Mouse (Mus musculus) lung, postnatal 0 days (tissue): ENCODE results near the gene Cep83. TPM values are rescaled to one million over a fixed set of nuclear protein-coding genes. Genes with fewer than 3 reads are reported as not detected.
A peak's percentile ranks its signal among the peaks of the same experiment; 100 is the strongest.

Experiments used
- ATAC-seq: fragments of 200-750 bp; cut with Nextera tagmentation; 2 replicates; pipeline ENCODE4 v1.8.0; 2017; ENCODE audit warnings: moderate library complexity
- DNase-seq: peaks from one replicate; pipeline ENCODE4 v3.0.0-alpha.2; 2016; ENCODE audit warnings: low spot score
- H3K27ac ChIP-seq: fragments of 300-500 bp; sonication (generic); 2 replicates; pipeline ENCODE4 v1.5.1; 2014; ENCODE audit warnings: antibody characterized with exemption, mild to moderate bottlenecking, low read length, mixed read lengths
- H3K27me3 ChIP-seq: fragments of 300-500 bp; sonication (generic); replicated peaks from 2 replicates; pipeline ENCODE4 v1.6.1; 2014; ENCODE audit warnings: low read length, mixed read lengths; ENCODE audit not compliant: insufficient read depth
- H3K36me3 ChIP-seq: fragments of 300-500 bp; sonication (generic); 2 replicates; pipeline ENCODE4 v1.6.1; 2014; ENCODE audit warnings: low read length, mixed read lengths; ENCODE audit not compliant: insufficient read depth
- H3K4me1 ChIP-seq: fragments of 300-500 bp; sonication (generic); 2 replicates; pipeline ENCODE4 v1.6.1; 2014; ENCODE audit warnings: antibody characterized with exemption, low read depth, low read length, mixed read lengths; ENCODE audit not compliant: insufficient read depth
- H3K4me2 ChIP-seq: fragments of 300-500 bp; sonication (generic); replicated peaks from 2 replicates; pipeline ENCODE4 v1.6.1; 2014; ENCODE audit warnings: low read depth, mild to moderate bottlenecking, low read length, moderate library complexity, mixed read lengths
- H3K4me3 ChIP-seq: fragments of 300-500 bp; sonication (generic); 2 replicates; pipeline ENCODE4 v1.5.1; 2014; ENCODE audit warnings: low read depth, low read length
- H3K9ac ChIP-seq: fragments of 300-500 bp; sonication (generic); replicated peaks from 2 replicates; pipeline ENCODE4 v1.6.1; 2014; ENCODE audit warnings: low read depth, mild to moderate bottlenecking
- H3K9me3 ChIP-seq: fragments of 300-500 bp; sonication (generic); 2 replicates; pipeline ENCODE4 v1.6.1; 2016; ENCODE audit warnings: low read length, mixed read lengths
- CTCF ChIP-seq: IDR thresholded peaks from 2 replicates; pipeline ENCODE4 v1.5.1; 2016; ENCODE audit warnings: antibody characterized with exemption, mild to moderate bottlenecking
- EP300 ChIP-seq: IDR thresholded peaks from 2 replicates; pipeline ENCODE4 v1.6.1; 2016; ENCODE audit warnings: antibody characterized with exemption, mild to moderate bottlenecking, control low read depth
- WGBS: fragments of 180-500 bp; shearing (Covaris S2); extraction: QIAGEN DNeasy Blood & Tissue Kit; methylation state at CpG from one replicate; pipeline ENCODE4 v1.1.7; 2014; 5-methylcytosine and 5-hydroxymethylcytosine counted together
- polyA plus RNA-seq: library from polyadenylated mRNA; unstranded; fragments of >200 nt; fragmentation: Nextera tagmentation; extraction: Ambion mirVana; gene quantifications from 2 replicates; pipeline ENCODE4 v1.2.1, GENCODE M21; 2015

Cep83 gene
- polyA plus RNA-seq, 1 experiment from 2014 or later: 20.6 TPM

- Histone ChIP-seq H3K4me3 (no peak overlapping the region), H3K4me2 (no peak overlapping the region), H3K9ac (no peak overlapping the region), H3K4me1 (no peaks in the 10 kb centered on the region), H3K36me3 (no peaks in the 10 kb centered on the region), H3K27me3 (no peaks in the 10 kb centered on the region), H3K27ac (no peak overlapping the region), H3K9me3 (no peaks in the 10 kb centered on the region)
- 86% methylated on average over 3 of the region's 3 CpGs for WGBS
- no peak for ATAC-seq
- TF ChIP-seq CTCF: no peak
- no peak for TF ChIP-seq EP300
- no peak for DNase-seq
Observed at GRCm38 (mm10) chr10:94818127-94818526, 129.7 kb downstream of the Cep83 start.

- ATAC-seq (0 out of 2 replicates have a peak, but pooled peaks have one; percentile 19), DNase-seq (peak; percentile 14)
- 88% methylated on average over 17 of the region's 17 CpGs for WGBS
- Histone ChIP-seq H3K4me2 (no peak overlapping the region), H3K9me3 (no peaks in the 10 kb centered on the region), H3K9ac (no peak overlapping the region), H3K36me3 (no peaks in the 10 kb centered on the region), H3K4me3 (no peak overlapping the region), H3K27me3 (no peaks in the 10 kb centered on the region), H3K27ac (no peak overlapping the region), H3K4me1 (peaks cover 4% of the 10 kb centered on the region; the same call in 1 of the 2 replicates)
- TF ChIP-seq CTCF (no peak), EP300 (no peak)
Observed at GRCm38 (mm10) chr10:94818781-94819665, 130.6 kb downstream of the Cep83 start.

GRCm38 (mm10) chr10:94823971-94824760 is 135.7 kb downstream of the Cep83 start:
- Histone ChIP-seq H3K27ac (peak overlapping the region; percentile 75), H3K9me3 (no peaks in the 10 kb centered on the region), H3K4me1 (peaks cover 13% of the 10 kb centered on the region; the same call in 1 of the 2 replicates), H3K9ac (no peak overlapping the region), H3K4me2 (peak overlapping the region; percentile 18; the same call in 1 of the 2 replicates), H3K27me3 (no peaks in the 10 kb centered on the region), H3K4me3 (no peak overlapping the region), H3K36me3 (no peaks in the 10 kb centered on the region)
- TF ChIP-seq CTCF: no peak
- no peak for TF ChIP-seq EP300
- WGBS: 41% methylated on average over 11 of the region's 11 CpGs
- ATAC-seq (peak; percentile 54), DNase-seq (peak; percentile 83)

GRCm38 (mm10) chr10:94825951-94826350 is 137.5 kb downstream of the Cep83 start:
- Histone ChIP-seq H3K27me3 (no peaks in the 10 kb centered on the region), H3K4me3 (no peak overlapping the region), H3K9ac (no peak overlapping the region), H3K36me3 (no peaks in the 10 kb centered on the region), H3K9me3 (no peaks in the 10 kb centered on the region), H3K27ac (peak overlapping the region; percentile 2; the same call in 1 of the 2 replicates), H3K4me1 (peaks cover 13% of the 10 kb centered on the region; the same call in 1 of the 2 replicates), H3K4me2 (no peak overlapping the region; the same call in 1 of the 2 replicates)
- WGBS: 87% methylated on average over 2 of the region's 2 CpGs
- no peak for TF ChIP-seq EP300
- TF ChIP-seq CTCF: no peak
- no peak for ATAC-seq
- no peak for DNase-seq

GRCm38 (mm10) chr10:94826436-94826835 is 138.0 kb downstream of the Cep83 start:
- peak; percentile 88 for DNase-seq
- H3K36me3 ChIP-seq: no peaks in the 10 kb centered on the region
- TF ChIP-seq EP300 (peak; percentile 28; the same call in 1 of the 2 replicates), CTCF (no peak)
- H3K4me1 ChIP-seq: peaks cover 13% of the 10 kb centered on the region; the same call in 1 of the 2 replicates
- H3K9ac ChIP-seq: no peak overlapping the region
- H3K27ac ChIP-seq: peak overlapping the region; percentile 2; the same call in 1 of the 2 replicates
- H3K4me2 ChIP-seq: no peak overlapping the region; the same call in 1 of the 2 replicates
- WGBS: 56% methylated on average over 12 of the region's 12 CpGs
- H3K27me3 ChIP-seq: no peaks in the 10 kb centered on the region
- no peaks in the 10 kb centered on the region for H3K9me3 ChIP-seq
- ATAC-seq: peak; percentile 34
- no peak overlapping the region for H3K4me3 ChIP-seq

- H3K27ac ChIP-seq: no peak overlapping the region
- H3K4me2 ChIP-seq: no peak overlapping the region
- H3K36me3 ChIP-seq: no peaks in the 10 kb centered on the region
- ATAC-seq: no peak
- H3K9me3 ChIP-seq: no peaks in the 10 kb centered on the region
- TF ChIP-seq CTCF (no peak), EP300 (no peak)
- peaks cover 13% of the 10 kb centered on the region; the same call in 1 of the 2 replicates for H3K4me1 ChIP-seq
- peak; percentile 24 for DNase-seq
- WGBS: 61% methylated on average over 10 of the region's 10 CpGs
- H3K27me3 ChIP-seq: no peaks in the 10 kb centered on the region
- H3K4me3 ChIP-seq: no peak overlapping the region
- no peak overlapping the region for H3K9ac ChIP-seq
Observed at GRCm38 (mm10) chr10:94827325-94827724, 138.9 kb downstream of the Cep83 start.
